Mouse (Mus musculus): ENCODE results near the gene Gstm6.

DNA sequence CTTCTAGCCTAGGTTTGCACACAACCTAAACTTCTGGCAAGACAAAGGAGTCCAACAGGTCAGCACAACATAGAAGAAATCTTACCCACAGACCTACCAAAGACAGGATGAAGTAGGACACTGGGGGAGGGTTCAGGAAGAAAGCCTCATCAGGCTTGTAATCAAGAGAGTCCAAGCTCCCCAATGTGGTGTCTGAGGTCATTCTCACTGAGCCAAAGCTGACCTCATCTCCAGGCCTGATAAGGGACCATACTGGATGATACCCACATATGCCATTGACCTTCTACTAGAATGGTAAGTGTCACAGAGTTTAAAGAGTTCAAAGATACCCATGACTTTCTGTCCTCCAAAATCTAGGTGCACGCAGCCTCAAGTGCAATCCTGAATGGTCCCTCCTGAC is 30.7 kb upstream of the Gstm6 start:
- TF ChIP-seq CTCF (IDR thresholded peaks at IDR 0.05; ENCODE audit: control insufficient read depth, insufficient read depth, low read length) = no peak
- TF ChIP-seq POLR2A (IDR thresholded peaks at IDR 0.05; ENCODE audit: borderline replicate concordance, control insufficient read depth, low read depth, low read length) = no peak
